Mouse (Mus musculus) thymus, postnatal 36 days (tissue): ENCODE measurements at regions not wholly inside any gene's neighbourhood (a gene's known extent, or its start where the extent isn't known, plus 50 kb on each side); places are given as distances from the start of the nearest gene placed in this dataset.
A peak's percentile ranks its signal among the peaks of the same experiment; 100 is the strongest.
"Not testable (repeated sequence)": the region's sequence is repeated elsewhere in the genome, so short reads cannot be mapped to it uniquely, and the experiment has no call there.

Experiments used
- DNase-seq, 2 experiments: peaks; one replicate each; pipeline ENCODE4 v3.0.0; 2022; ENCODE audit warnings: mixed read lengths in 2 of 2

- DNase-seq, result no peak
Observed at GRCm38 (mm10) chr4:45642604-45643003, 110.3 kb upstream of the Shb start.

DNA sequence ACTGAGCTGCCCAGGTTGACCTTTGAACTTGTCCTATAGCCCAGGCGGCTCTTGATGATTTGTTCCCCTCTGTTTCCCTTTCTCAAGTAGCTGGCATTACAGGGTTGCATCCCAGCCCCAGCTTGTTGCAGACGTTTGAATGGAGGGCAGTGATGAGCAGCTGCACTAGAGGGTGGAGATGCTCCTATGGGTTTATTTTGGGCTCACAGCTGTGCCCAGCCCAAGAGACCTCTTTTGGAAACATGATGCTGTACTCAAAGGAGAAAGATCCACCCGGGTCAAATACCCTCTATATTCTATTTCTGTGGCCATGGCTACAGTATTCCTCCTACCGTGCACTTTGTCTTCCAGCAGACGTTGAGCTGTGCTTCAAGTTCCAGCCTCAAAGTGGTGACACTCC lies 109.0 kb upstream of the Shb start:
- DNase-seq, result no peak

GRCm38 (mm10) chr4:45640713-45641112 lies 108.4 kb upstream of the Shb start:
- DNase-seq, result no peak

DNA sequence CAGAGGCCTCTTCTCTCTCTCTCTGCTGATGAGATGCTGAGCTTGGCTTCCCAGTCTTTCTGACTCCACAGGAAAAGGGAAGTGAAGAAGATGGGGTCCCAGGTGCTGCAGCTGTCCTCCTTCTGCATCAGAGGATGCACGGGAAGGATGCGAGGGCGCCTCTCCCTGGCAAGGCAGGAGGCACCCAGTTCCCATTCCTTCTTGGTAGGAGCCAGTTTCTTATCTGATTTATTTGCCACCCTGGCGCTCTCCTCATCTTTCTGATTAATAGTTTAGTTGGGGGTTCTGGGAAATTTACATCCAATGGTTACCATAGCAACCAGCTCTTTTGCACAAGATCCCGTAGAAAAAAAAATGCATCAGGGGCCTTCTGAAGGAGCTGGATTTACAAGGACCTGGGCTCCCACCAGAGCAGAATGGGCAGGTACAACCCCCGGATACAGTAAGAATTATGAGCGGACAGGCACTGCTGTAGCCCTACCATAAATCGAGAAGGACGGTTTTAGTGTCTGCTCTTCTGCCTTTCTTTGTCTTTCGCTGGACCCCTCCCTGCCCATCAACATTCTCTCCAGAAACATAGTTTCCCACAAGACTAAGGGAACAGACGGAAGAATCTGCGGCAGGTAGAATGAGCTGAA lies 107.2 kb upstream of the Shb start:
- DNase-seq, result no peak

GRCm38 (mm10) chr4:45638411-45638810 lies 106.1 kb upstream of the Shb start:
- DNase-seq, result no peak

- no peak for DNase-seq
Observed at GRCm38 (mm10) chr4:45631276-45632045, 99.2 kb upstream of the Shb start.

DNA sequence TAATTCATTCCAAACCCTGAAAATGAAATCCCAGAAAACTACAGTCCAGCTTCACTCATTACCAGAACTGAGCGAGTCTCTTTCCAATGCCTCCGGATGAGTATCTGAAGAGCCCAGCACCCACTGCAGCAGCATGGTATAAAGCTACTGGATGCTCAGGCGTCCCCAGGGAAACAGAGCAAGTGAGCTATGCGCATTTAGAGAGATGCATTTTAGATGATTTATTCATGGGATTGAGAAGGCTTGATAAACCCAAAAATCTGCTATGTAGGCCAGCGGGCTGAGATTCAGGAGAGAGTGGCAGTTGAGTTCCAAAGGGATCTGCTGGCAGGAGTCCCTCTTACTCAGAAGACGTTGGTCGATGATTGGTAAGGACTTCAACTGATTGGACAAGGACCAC lies 93.4 kb upstream of the Shb start:
- no peak for DNase-seq

DNA sequence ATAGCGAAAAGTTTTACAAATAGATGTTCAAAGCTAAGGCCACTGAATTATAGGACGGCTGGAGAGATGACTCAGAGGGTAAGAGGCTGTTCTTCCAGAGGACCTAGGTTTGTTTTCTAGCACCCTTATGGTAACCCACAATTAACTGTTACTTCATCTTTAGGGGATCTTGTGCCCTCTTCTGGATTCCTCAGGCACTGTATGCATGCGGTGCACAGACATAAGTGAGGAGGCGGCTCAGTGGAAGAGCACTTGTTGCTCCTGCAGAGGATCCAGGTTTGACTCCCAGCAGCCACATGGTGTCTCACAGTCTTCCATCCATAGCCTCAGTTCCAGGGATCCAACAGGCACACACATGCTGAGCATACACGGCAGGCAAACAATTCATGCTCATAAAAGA lies 89.7 kb upstream of the Shb start:
- DNase-seq, result no peak

GRCm38 (mm10) chr4:45617126-45617525 lies 84.9 kb upstream of the Shb start:
- no peak for DNase-seq

DNA sequence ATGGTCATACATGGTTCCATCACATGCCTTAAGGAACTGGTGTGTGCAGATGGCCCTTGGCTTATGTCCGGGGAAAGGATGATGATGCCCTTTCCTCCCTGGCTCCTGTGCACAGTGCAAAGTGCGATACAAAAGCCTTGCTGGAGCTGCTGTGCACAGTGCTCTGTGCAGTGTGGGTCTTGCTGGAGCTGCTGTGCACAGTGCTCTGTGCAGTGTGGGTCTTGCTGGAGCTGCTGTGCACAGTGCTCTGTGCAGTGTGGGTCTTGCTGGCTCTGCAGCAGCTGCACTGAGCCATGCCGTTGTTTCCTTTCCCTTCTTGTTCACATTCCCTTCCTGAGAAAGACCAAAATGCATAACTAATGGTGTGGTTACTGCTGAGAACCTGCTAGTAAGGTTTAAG lies 81.2 kb upstream of the Shb start:
- DNase-seq, result not testable (repeated sequence)

- peak; percentile 26 to 36 for DNase-seq
Observed at GRCm38 (mm10) chr4:45612132-45612531, 79.9 kb upstream of the Shb start.

GRCm38 (mm10) chr4:45610937-45611336 lies 78.7 kb upstream of the Shb start:
- DNase-seq, result no peak

DNA sequence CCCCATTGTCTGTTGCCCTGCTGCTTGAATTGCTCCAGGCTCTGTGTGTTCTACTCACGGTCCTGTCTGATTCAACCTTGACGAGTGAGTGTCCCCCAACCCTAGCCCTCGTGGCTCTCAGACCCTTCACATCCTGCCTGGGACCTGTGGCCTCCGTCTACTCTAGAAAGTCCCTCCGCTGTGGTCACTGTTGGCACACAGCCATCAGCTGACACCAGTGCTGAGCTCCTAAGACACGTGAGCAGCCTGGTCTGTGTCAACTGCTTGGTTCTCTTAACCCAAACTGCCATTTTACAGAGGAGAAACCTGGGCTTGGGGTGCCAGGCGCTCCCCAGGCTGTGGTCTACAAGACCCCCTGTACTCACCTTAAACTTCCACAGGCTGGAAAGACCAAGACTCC lies 74.3 kb upstream of the Shb start:
- DNase-seq, result no peak

GRCm38 (mm10) chr4:45605681-45606080 lies 73.4 kb upstream of the Shb start:
- DNase-seq, result no peak

- no peak for DNase-seq
Observed at GRCm38 (mm10) chr4:45604271-45604800, 72.1 kb upstream of the Shb start.

DNA sequence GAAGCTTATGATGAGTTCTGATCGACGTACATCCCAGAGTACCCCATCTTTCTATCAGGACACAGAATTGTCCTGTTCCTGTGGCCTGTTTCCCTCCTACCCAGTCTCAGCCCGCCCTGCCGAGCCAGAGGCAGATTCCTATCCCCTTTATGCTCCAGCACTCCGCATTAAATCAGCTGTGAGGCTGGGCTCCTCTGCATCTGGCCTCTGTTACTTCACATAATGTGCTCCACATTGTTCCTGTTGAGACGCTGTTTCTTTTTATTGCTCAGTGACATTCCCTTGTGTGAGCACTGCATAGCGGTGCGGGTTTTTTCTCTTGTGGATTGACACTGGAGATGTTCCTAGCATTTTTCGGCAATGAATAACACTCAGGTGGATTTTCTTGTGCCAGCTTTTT lies 68.2 kb upstream of the Shb start:
- DNase-seq, result no peak

GRCm38 (mm10) chr4:45593435-45593991 lies 61.2 kb upstream of the Shb start:
- DNase-seq, result no peak

DNA sequence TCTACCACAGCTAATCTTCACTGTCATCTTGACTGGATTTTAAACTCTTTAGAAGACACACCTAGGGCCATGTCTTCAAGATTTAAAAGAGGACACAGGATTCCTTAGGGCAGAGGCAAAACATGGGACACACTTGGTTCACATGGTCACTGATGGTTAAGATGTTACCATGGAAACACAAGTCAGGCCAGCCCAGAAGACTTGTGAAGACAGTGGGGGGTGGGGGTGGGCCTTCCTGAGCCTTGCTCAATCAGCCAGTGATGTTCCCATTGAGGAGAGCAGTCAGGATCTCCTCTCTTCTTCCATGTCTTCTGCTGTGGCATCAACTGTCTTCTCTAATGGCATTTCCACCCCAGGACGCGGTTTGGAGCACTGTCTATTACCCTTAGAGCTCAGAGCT lies 60.5 kb upstream of the Shb start:
- DNase-seq, result no peak

DNA sequence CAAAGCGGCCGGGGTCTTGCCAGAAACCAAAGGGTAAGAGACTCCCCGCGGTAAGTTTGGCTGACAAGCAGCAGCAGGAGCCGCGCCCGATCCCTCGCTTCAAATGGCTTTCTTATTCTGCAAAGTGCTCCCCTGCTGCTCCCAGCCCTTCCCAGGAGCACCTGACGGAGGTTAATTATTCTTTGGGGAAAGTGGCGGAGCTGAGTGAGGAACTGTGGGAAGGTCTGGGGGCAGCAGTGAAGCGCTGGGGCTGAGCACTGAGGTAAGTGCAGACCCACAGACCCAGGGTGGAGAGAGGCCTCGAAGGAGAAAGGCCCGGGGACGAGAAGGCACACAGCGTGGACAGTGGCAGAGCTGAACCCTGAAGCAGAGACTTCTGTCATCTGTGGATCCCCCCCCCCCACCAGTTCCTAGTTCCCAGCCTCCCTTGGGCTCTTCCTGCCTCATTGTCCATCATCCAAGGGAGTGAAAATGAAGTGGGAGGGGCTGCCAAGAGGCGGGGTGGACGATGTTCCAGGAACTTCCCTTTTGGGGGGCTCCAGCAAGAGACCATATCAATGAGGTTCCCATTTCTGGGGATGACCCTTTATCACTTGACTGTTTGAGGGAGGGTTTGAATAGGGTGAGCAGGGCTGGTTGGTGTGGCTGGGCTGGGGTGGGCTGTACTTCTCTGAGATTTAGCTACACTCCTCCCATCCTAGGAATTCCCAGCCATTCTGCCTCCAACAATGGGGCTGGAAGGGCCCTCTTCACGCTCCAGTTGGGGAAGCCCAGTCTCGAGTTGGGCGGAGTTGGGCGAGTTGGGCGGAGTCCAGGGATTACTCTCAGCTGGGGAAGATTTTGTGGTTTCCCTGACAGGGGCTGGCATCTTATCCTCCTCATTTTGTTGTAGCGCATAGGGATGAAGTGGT lies 59.4 kb upstream of the Shb start:
- no peak for DNase-seq

- DNase-seq, result no peak
Observed at GRCm38 (mm10) chr4:45590836-45591235, 58.6 kb upstream of the Shb start.

- no peak for DNase-seq
Observed at GRCm38 (mm10) chr4:45588322-45588721, 56.1 kb upstream of the Shb start.

GRCm38 (mm10) chr4:45587202-45587601 lies 54.9 kb upstream of the Shb start:
- DNase-seq, result no peak

GRCm38 (mm10) chr4:45586310-45586709 lies 54.0 kb upstream of the Shb start:
- DNase-seq, result no peak
